Mouse (Mus musculus): Measurements from ENCODE around the gene Cdh18. TPM values are rescaled to one million over a fixed set of nuclear protein-coding genes. Genes with fewer than 3 reads are reported as not detected.

Cdh18 gene
- polyA plus RNA-seq, 1 experiment from 2014 or later: not detected

DNA sequence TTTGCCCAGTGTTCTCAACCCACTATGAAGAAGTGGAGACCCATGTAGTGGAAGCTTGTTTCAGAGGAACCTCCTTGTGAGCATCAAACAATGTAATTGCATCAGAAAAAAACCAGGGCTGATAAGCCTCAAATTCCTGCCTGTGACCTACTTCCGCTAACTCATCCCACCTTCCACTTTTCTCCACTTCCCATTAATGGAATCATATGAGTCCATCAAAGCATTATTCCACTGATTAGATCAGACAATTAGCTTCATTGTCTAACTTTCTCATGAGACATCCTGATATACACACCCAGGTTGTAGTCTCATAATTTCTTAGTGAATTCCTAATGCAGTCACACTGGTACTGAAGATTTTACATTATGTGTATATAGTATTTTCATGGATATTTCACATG is 859.4 kb downstream of the Cdh18 start:
- no peaks in the 10 kb centered on the region for H3K36me3 ChIP-seq (ENCODE audit: inconsistent target)
- H3K4me3 ChIP-seq (ENCODE audit: inconsistent target): no peak overlapping the region
- WGBS (ENCODE audit: missing documents): 100% methylated on average over 1 of the region's 1 CpGs
- H3K27ac ChIP-seq: no peak overlapping the region
- H3K79me2 ChIP-seq (ENCODE audit: inconsistent target): no peaks in the 10 kb centered on the region

DNA sequence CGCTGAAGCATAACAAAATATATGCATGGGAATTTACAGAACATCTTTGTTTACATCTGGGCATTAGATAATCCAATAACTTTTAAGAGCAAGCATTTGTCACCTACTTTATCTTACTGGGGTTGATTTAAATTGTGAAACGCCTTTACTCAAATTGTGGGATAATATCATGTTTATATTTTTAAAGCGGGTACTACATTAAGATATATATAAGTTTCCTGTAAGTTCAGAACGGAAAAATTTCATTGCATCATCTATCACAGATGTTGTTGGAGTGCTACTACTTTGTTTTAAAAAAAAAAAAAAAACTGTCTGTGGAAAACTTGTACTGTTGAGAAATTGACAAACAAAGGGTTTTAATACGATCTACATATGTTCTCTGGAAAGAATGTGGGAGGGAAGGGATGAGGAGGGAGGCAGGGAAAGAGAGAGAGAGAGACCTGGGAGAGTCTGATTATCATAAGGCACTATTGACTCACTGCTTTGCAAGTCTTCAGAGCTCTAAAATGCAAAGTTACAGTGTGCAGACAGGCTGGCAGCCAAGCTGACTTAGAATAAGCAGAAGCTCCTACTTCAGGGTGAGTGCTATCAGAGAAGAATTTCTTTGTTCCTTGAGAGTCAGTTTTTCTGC is 867.7 kb downstream of the Cdh18 start:
- H3K27ac ChIP-seq: no peak overlapping the region
- no peak overlapping the region for H3K4me3 ChIP-seq (ENCODE audit: inconsistent target)
- no peaks in the 10 kb centered on the region for H3K36me3 ChIP-seq (ENCODE audit: inconsistent target)
- H3K79me2 ChIP-seq (ENCODE audit: inconsistent target): no peaks in the 10 kb centered on the region
- 82% methylated on average over 5 of the region's 5 CpGs for WGBS (ENCODE audit: missing documents)

DNA sequence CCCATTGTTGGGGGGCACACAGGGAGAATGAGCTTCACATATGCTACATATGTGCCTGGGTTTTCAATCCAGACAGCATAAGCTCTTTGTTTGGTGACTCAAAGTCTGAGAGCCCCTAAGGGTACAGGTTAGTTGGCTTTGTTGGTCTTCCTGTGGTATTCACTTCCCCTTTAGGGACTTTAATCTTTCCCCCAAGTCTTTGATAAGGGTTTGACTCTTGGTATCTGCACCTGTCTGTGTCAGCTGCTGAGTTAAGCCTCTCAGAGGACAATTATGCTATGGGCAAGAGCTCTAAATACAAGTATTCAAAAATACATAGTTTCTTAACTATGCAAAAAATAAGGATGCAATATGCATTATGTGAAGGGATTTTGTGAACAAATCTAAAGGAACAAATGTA is 869.3 kb downstream of the Cdh18 start:
- H3K27ac ChIP-seq: no peak overlapping the region
- no peaks in the 10 kb centered on the region for H3K79me2 ChIP-seq (ENCODE audit: inconsistent target)
- no peaks in the 10 kb centered on the region for H3K36me3 ChIP-seq (ENCODE audit: inconsistent target)
- no peak overlapping the region for H3K4me3 ChIP-seq (ENCODE audit: inconsistent target)

DNA sequence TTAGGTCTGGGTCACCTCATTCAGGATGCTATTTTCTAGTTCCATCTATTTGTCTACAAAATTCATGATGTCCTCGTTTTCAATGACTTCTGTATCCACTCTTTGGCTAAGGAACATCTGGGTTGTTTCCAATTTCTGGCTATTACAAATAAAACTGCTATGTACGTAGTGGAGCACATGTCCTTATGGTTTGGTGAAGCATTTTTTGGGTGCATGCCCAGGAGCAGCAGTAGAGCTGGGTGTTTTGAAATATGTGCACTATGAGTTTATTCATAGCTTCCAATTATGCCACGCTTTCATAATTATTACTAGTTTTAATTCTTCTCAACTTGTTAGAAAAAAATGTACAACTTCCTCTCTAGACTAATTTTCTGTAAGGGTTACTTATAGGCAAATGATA is 871.2 kb downstream of the Cdh18 start:
- Histone ChIP-seq H3K79me2 (ENCODE audit: inconsistent target) (no peaks in the 10 kb centered on the region), H3K4me3 (ENCODE audit: inconsistent target) (no peak overlapping the region), H3K36me3 (ENCODE audit: inconsistent target) (no peaks in the 10 kb centered on the region), H3K27ac (no peak overlapping the region)
- 76% methylated on average over 3 of the region's 3 CpGs for WGBS (ENCODE audit: missing documents)

DNA sequence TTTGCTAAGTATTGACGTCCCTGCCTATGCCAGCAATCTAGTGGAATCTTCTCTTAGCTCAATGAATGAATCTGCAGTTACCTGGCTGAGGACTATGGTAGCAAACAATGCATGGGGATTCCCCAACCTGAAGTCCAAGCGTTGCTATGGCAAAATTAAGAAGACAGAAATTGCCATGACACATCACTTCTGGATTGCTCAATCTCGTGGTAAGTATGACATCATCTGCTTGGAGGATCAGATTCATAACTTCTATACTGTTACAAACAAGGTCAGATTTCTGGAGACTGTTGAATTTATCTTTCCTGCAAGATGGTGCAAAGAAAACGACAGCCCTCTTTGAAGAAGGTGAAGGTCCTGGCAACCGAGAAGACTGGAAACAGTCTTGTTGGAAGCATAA is 881.2 kb downstream of the Cdh18 start:
- H3K27ac ChIP-seq: no peak overlapping the region
- no peak overlapping the region for H3K4me3 ChIP-seq (ENCODE audit: inconsistent target)
- 74% methylated on average over 5 of the region's 5 CpGs for WGBS (ENCODE audit: missing documents)
- no peaks in the 10 kb centered on the region for H3K36me3 ChIP-seq (ENCODE audit: inconsistent target)
- no peaks in the 10 kb centered on the region for H3K79me2 ChIP-seq (ENCODE audit: inconsistent target)

DNA sequence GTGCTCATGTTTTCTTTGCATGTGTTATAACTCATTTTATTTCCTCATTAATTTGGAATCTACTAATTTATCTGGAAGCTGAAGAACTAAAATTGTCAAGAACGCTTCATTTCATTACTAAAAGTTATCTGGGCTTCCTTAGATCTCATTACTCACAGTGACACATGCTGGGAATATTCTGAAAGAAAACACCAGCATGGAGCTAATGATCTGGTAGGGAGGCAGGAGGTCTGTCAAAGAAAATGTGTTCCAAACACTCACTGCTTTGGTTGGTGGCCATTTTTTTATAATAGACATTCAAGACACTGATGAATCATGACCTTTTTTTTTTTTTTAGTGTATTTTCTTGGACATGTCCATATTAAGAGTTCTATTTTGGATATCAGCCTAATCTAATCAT is 899.7 kb downstream of the Cdh18 start:
- Histone ChIP-seq H3K27ac (no peak overlapping the region), H3K36me3 (ENCODE audit: inconsistent target) (no peaks in the 10 kb centered on the region), H3K4me3 (ENCODE audit: inconsistent target) (no peak overlapping the region), H3K79me2 (ENCODE audit: inconsistent target) (no peaks in the 10 kb centered on the region)
- WGBS (ENCODE audit: missing documents): 71% methylated on average over 1 of the region's 1 CpGs

DNA sequence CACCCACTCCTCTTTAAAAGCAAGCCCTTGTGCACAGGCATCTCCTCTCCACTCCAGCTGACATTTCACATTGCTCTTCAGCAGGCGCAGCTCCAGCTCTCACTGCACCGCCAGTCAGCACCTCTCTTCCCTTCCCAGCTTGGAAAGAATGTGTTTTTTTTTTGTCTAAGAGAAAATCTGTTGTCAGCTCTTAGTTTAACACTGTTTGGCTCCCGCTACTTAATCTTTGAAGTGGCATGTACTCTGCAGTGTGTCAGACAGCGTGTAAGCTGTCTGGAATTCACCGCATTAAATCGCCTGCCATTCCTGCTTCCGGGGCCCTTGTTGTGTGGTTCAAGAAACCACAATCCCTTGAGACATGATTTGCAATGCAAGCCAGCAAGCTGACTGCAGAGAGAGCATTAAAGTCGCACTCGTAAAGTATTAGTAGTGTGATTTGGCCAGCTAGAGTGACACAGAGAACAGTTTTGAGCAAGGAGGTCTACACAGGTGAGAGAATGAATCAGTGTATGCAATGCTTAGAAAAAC is 903.3 kb downstream of the Cdh18 start:
- no peaks in the 10 kb centered on the region for H3K79me2 ChIP-seq (ENCODE audit: inconsistent target)

DNA sequence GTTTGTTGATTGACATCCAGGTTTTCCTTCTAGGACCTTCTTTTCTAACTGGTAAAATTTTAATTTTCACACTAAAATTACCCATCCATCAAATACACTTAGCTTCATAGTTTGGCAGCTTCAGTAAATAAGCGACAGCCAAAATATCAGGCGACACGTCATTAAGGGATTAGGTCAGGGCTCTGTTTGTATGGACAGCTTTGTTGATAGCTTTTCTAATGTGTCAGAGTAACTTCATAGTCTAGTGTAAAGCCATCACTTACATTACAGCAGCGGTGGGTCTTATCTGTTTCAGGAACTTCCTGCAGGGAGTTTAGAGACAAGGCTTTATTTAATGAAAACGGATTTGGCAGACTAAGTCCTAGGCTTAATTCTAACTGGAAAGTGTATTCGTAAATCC is 904.5 kb downstream of the Cdh18 start:
- WGBS (ENCODE audit: missing documents): 84% methylated on average over 6 of the region's 6 CpGs

More for the DNA sequence above, 903.3 kb downstream of the Cdh18 start:
- Histone ChIP-seq H3K36me3 (ENCODE audit: inconsistent target) (no peaks in the 10 kb centered on the region), H3K27ac (no peak overlapping the region), H3K4me3 (ENCODE audit: inconsistent target) (no peak overlapping the region)
- 54% methylated on average over 9 of the region's 9 CpGs for WGBS (ENCODE audit: missing documents)

DNA sequence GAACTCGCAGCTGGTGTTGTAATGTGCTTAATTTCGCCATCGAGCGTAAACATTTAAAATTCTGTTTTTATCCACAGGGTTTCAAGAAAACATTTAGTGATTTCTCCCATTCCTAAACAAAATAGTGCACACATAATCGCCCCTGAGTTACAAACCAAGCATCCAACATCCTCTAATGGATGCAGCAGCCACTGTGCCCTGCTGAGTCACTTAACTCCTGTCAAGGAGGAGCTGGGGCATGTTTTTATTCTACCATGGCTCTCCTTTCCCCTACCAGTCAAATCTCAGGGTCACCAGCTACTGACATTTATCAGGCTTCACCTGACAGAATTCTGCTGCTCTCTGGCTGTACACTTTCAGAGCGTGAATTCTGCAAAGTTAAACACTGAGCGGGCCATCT is 906.5 kb downstream of the Cdh18 start:
- Histone ChIP-seq H3K36me3 (ENCODE audit: inconsistent target) (no peaks in the 10 kb centered on the region), H3K27ac (no peak overlapping the region), H3K4me3 (ENCODE audit: inconsistent target) (no peak overlapping the region), H3K79me2 (ENCODE audit: inconsistent target) (no peaks in the 10 kb centered on the region)
- WGBS (ENCODE audit: missing documents): 85% methylated on average over 7 of the region's 7 CpGs

More for the DNA sequence above, 904.5 kb downstream of the Cdh18 start:
- no peak overlapping the region for H3K27ac ChIP-seq
- no peaks in the 10 kb centered on the region for H3K79me2 ChIP-seq (ENCODE audit: inconsistent target)
- H3K4me3 ChIP-seq (ENCODE audit: inconsistent target): no peak overlapping the region
- no peaks in the 10 kb centered on the region for H3K36me3 ChIP-seq (ENCODE audit: inconsistent target)

DNA sequence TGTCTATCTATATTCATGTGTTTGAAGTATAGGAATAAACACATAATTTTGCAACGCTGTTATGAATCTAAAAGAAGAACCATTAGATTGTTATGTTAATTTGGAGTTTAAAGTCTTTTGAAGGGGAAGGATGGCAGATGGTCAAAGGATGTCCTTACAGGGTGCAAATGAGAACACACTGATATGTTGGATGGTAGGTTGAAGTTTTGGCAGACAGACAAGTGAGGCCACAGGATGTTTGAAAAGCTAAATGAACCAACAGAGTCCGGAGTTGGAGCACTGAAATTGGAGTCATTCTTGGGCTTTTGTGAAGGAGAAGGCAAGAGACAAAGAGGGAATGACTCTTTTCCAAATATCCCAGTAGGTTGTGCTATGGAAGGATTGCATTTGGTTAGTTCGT is 908.6 kb downstream of the Cdh18 start:
- H3K79me2 ChIP-seq (ENCODE audit: inconsistent target): no peaks in the 10 kb centered on the region
- H3K4me3 ChIP-seq (ENCODE audit: inconsistent target): no peak overlapping the region
- no peaks in the 10 kb centered on the region for H3K36me3 ChIP-seq (ENCODE audit: inconsistent target)
- 74% methylated on average over 3 of the region's 3 CpGs for WGBS (ENCODE audit: missing documents)
- no peak overlapping the region for H3K27ac ChIP-seq

DNA sequence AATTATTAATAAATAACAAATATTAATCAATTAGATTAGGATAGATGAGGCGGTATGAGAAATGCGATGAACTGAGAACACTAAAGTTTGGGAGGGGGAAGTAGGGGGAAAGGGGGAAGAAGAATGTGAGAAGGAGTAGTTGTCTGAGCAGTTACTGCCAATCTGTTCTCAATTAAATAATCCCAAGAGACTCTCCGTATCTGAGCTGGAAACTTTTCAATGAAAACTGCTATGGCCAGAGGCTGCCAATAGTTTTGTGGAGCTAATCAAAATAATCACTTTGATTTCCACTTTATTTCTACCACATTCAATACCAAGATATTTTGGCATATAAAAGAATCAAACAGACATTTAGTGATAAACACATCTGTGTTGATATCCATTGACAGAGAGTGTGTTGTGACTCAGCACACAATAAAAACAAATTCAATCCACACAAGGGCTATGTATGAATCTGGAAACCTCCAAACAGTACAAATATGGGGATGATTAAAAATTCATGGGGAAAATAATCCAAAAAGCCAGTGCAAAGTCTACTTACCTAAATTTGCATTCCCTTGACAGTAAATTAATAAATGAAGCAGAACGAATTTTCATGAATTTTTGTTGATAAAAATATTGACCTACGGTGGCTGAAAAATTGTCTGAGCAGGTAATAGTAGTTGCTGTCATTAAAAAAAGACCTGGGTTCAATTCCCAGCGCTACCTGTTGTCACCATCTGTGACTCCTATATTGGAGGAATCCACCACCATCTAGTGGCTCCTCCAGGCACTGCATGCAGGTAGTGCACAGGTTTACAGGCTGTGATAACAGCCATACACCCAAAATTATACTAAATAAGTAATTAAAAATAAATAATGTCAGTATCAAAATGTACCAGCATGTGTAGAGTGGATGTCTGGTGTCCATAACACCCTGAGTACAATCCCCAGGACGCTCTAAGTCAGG is 922.0 kb downstream of the Cdh18 start:
- H3K36me3 ChIP-seq (ENCODE audit: inconsistent target): no peaks in the 10 kb centered on the region
- H3K4me3 ChIP-seq (ENCODE audit: inconsistent target): no peak overlapping the region
- no peak overlapping the region for H3K27ac ChIP-seq
- H3K79me2 ChIP-seq (ENCODE audit: inconsistent target): no peaks in the 10 kb centered on the region
- 78% methylated on average over 7 of the region's 7 CpGs for WGBS (ENCODE audit: missing documents)

DNA sequence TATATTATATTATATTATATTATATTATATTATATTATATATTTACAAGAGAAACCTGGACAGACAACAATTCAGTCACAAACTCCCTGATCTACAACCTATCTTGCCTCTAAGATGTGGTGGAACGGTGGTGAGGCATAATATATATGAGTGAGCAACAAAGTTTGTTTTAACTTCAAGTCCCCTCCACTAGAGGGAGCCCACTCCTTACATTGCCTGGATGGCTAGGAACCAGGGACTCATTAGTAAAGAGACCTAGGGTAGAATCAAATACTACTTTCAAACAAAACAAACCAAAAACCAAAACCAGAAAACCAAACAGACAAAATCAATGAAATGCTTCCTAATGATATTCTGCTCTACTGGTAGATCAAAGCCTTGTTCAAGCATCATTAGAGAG is 937.5 kb downstream of the Cdh18 start:
- H3K79me2 ChIP-seq (ENCODE audit: inconsistent target): no peaks in the 10 kb centered on the region
- no peak overlapping the region for H3K4me3 ChIP-seq (ENCODE audit: inconsistent target)
- H3K27ac ChIP-seq: no peak overlapping the region
- no peaks in the 10 kb centered on the region for H3K36me3 ChIP-seq (ENCODE audit: inconsistent target)
- no CpG with 5 or more reads among the region's 1 CpGs for WGBS (ENCODE audit: missing documents)

DNA sequence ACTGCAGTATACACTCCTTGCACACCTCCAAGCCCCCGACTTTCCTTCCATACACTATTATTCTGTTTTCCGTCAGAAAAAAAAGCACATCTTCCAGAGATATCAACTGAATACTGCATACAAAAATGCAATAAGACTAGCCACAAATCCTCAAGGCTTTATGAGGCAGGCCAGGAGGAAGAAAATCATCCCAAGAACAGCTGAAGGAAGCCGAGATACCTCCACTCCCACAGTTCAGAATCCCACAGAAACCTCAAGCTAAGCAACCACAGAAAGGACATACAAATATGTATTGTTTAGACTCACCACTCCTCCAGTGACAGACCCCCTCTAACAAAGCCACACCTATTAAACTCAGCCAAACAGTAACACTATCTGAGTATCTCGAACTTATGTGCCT is 957.7 kb downstream of the Cdh18 start:
- Histone ChIP-seq H3K4me3 (ENCODE audit: inconsistent target) (no peak overlapping the region), H3K36me3 (ENCODE audit: inconsistent target) (no peaks in the 10 kb centered on the region), H3K79me2 (ENCODE audit: inconsistent target) (no peaks in the 10 kb centered on the region), H3K27ac (no peak overlapping the region)
- 71% methylated on average over 4 of the region's 4 CpGs for WGBS (ENCODE audit: missing documents)

DNA sequence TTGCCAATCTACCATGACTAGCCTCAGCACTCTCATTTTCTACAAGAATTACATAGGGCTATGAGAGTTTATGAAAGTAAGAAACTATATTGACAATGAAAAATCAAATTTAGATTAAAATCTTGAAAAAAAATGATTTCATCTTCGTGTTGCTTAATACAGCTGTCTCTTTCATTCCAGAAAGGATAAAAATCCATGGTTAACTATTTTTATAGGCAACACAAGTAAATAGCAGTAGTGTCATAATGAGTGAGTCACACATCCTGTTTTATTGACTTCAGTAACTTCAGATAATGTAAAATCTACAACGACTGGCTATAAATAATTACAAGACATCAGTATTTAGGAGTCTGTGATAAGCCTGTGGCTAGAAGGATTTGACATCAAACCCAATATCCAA is 960.9 kb downstream of the Cdh18 start:
- Histone ChIP-seq H3K36me3 (ENCODE audit: inconsistent target) (no peaks in the 10 kb centered on the region), H3K79me2 (ENCODE audit: inconsistent target) (no peaks in the 10 kb centered on the region), H3K4me3 (ENCODE audit: inconsistent target) (no peak overlapping the region), H3K27ac (no peak overlapping the region)
- 61% methylated on average over 2 of the region's 2 CpGs for WGBS (ENCODE audit: missing documents)

DNA sequence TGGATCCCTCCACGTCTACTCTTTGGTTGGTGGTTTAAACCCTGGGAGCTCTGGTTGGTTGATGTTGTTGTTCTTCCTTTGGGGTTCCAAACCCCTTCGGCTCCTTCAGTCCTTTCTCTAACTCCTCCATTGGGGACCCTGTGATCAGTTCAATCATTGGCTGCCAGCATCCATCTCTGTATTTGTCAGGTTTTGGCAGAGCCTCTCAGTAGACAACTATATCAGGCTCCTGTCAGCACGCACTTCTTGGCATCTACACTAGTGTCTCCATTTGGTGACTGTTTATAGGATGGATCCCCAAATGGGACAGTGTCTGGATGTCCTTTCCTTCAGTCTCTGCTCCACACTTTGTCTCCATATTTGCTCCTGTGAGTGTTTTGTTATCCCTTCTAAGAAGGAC is 967.0 kb downstream of the Cdh18 start:
- no peak overlapping the region for H3K27ac ChIP-seq
- no peaks in the 10 kb centered on the region for H3K79me2 ChIP-seq (ENCODE audit: inconsistent target)
- H3K36me3 ChIP-seq (ENCODE audit: inconsistent target): no peaks in the 10 kb centered on the region
- H3K4me3 ChIP-seq (ENCODE audit: inconsistent target): no peak overlapping the region
- 100% methylated on average over 3 of the region's 3 CpGs for WGBS (ENCODE audit: missing documents)
